Mouse (Mus musculus) C2C12 (cell line): ENCODE measurements around the gene Gm6614. TPM values are rescaled to one million over a fixed set of nuclear protein-coding genes. Genes with fewer than 3 reads are reported as not detected.

ENCODE experiments used
- H3K27me3 ChIP-seq: one replicate; pipeline ENCODE4 v1.6.1; 2011; ENCODE audit not compliant: control insufficient read depth, insufficient read depth, insufficient read length
- H3K36me3 ChIP-seq: one replicate; pipeline ENCODE4 v1.6.1; 2011; ENCODE audit not compliant: control insufficient read depth, insufficient read depth
- H3K4me3 ChIP-seq: one replicate; pipeline ENCODE4 v1.5.1; 2011; ENCODE audit warnings: mild to moderate bottlenecking, control low read depth; ENCODE audit not compliant: poor library complexity, insufficient read depth, severe bottlenecking
- H3K79me2 ChIP-seq: one replicate; pipeline ENCODE4 v1.6.1; 2011; ENCODE audit not compliant: control insufficient read depth, insufficient read depth
- H3K79me3 ChIP-seq: one replicate; pipeline ENCODE4 v1.6.1; 2011; ENCODE audit warnings: low read depth, control low read depth
- H3ac ChIP-seq: one replicate; pipeline ENCODE3; 2011; ENCODE audit warnings: low read depth; ENCODE audit not compliant: control insufficient read depth, insufficient read length
- CEBPB ChIP-seq: IDR thresholded peaks from one replicate; pipeline ENCODE4 v1.6.1; 2011; ENCODE audit warnings: low read depth, mild to moderate bottlenecking, control low read depth, moderate library complexity
- CTCF ChIP-seq: IDR thresholded peaks from one replicate; pipeline ENCODE4 v1.5.1; 2011; ENCODE audit not compliant: control insufficient read depth, insufficient read depth, insufficient read length
- FOSL1 ChIP-seq: IDR thresholded peaks from one replicate; pipeline ENCODE4 v1.8.0; 2011; ENCODE audit warnings: mild to moderate bottlenecking, low read length; ENCODE audit not compliant: poor library complexity, insufficient read depth, severe bottlenecking
- MAX ChIP-seq: IDR thresholded peaks from one replicate; pipeline ENCODE4 v1.6.1; 2011; ENCODE audit warnings: mild to moderate bottlenecking, control low read depth
- MYOD1 ChIP-seq: IDR thresholded peaks from one replicate; pipeline ENCODE4 v1.6.1; 2011; ENCODE audit warnings: low read depth; ENCODE audit not compliant: control insufficient read depth, insufficient read length
- MYOG ChIP-seq: IDR thresholded peaks from one replicate; pipeline ENCODE4 v1.6.1; 2011; ENCODE audit not compliant: control insufficient read depth, insufficient read length; ENCODE audit errors: extremely low read depth
- USF1 ChIP-seq: IDR thresholded peaks from one replicate; pipeline ENCODE4 v1.6.1; 2011; ENCODE audit warnings: low read depth, mild to moderate bottlenecking, control low read depth, moderate library complexity
- polyA plus RNA-seq: library from polyadenylated mRNA; unstranded; fragments of >200 nt; fragmentation: generic; extraction: Trizol; gene quantifications from one replicate; pipeline ENCODE4 v1.2.1, GENCODE M21; 2012; ENCODE audit warnings: missing spikeins

Gene Gm6614
- polyA plus RNA-seq, 1 experiment, result not detected

- Histone ChIP-seq H3ac (no peak overlapping the region), H3K27me3 (no peaks in the 10 kb centered on the region), H3K36me3 (no peaks in the 10 kb centered on the region), H3K79me3 (no peaks in the 10 kb centered on the region), H3K79me2 (no peaks in the 10 kb centered on the region), H3K4me3 (no peak overlapping the region)
- TF ChIP-seq USF1 (no peak), CTCF (no peak), MYOG (no peak), CEBPB (no peak), MYOD1 (no peak), MAX (no peak), FOSL1 (no peak)
Measured at GRCm38 (mm10) chr6:141960482-141960881, 50.7 kb downstream of the Gm6614 start.

DNA sequence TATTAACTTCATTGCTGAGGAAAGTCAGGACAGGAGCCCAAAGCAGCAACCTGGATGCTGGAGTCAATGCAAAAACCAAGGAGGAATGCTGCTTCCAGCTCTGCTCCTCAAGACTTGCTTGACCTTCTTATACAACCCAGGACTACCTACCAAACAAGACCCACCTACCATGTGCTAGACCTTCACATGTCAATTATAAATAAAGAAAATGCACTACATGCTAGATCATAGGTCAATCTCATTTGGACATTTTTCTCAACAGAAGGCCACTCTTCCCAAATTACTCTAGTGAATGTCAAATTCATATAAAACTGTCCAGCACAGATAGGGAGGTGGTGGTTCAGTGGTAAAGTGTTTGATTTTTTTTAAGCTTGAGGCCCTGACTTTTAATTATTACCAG lies 64.4 kb downstream of the Gm6614 start, which contains the start of gene Slco1a1:
TSS of gene Slco1a1 (minus strand) at position 101 of the 400 bp plus-strand sequence.
- no peak within 1 kb of the TSS for H3K4me3 ChIP-seq
- H3K79me3 ChIP-seq, result no peaks in the 10 kb centered on the region
- H3ac ChIP-seq, result no peak within 1 kb of the TSS
- no peaks in the 10 kb centered on the region for H3K79me2 ChIP-seq
- TF ChIP-seq CEBPB, result no peak
- TF ChIP-seq MYOD1, result no peak
- TF ChIP-seq FOSL1, result no peak
- no peak for TF ChIP-seq MAX
- TF ChIP-seq CTCF, result no peak
- no peak for TF ChIP-seq USF1
- no peaks in the 10 kb centered on the region for H3K36me3 ChIP-seq
- no peaks in the 10 kb centered on the region for H3K27me3 ChIP-seq

- Histone ChIP-seq H3K36me3 (no peaks in the 10 kb centered on the region), H3K79me2 (no peaks in the 10 kb centered on the region), H3ac (no peak overlapping the region), H3K79me3 (no peaks in the 10 kb centered on the region), H3K27me3 (no peaks in the 10 kb centered on the region), H3K4me3 (no peak overlapping the region)
- no peak for TF ChIP-seq MAX
- no peak for TF ChIP-seq MYOD1
- TF ChIP-seq CEBPB, result no peak
- no peak for TF ChIP-seq FOSL1
- no peak for TF ChIP-seq CTCF
- TF ChIP-seq USF1, result no peak
- no peak for TF ChIP-seq MYOG
Measured at GRCm38 (mm10) chr6:141940451-141940850, 70.8 kb downstream of the Gm6614 start.

Other genes starting within 250 kb of the Gm6614 start
- not detected for gene Gm5724, start 237.6 kb downstream of the Gm6614 start, polyA plus RNA-seq
- gene Slco1a4, start 155.2 kb downstream of the Gm6614 start, polyA plus RNA-seq, result not detected
- not detected for gene Slco1a1, start 64.5 kb downstream of the Gm6614 start, polyA plus RNA-seq
- gene Slco1a6, start 197.1 kb upstream of the Gm6614 start, polyA plus RNA-seq, result not detected